Mouse (Mus musculus) lung, adult 2 months (tissue): ENCODE measurements around the gene Chchd1. TPM values are rescaled to one million over a fixed set of nuclear protein-coding genes. Genes with fewer than 3 reads are reported as not detected.
A peak's percentile ranks its signal among the peaks of the same experiment; 100 is the strongest.

ENCODE experiments used
- DNase-seq: peaks from one replicate; pipeline ENCODE4 v3.0.0; 2022
- H3K4me1 ChIP-seq: fragments of 200-500 bp; 2 replicates; pipeline ENCODE4 v1.6.1; 2011; ENCODE audit warnings: low read length; ENCODE audit not compliant: control insufficient read depth, insufficient read depth
- H3K4me3 ChIP-seq: fragments of 200-500 bp; replicated peaks from 2 replicates; pipeline ENCODE3; 2011; ENCODE audit warnings: low read depth, mild to moderate bottlenecking, control low read depth, low read length; ENCODE audit errors: extremely low read depth
- CTCF ChIP-seq: fragments of 200-500 bp; IDR thresholded peaks from 2 replicates; pipeline ENCODE4 v1.5.1; 2011; ENCODE audit warnings: mild to moderate bottlenecking, low read length, control low read depth; ENCODE audit not compliant: insufficient read depth
- POLR2A ChIP-seq: fragments of 200-500 bp; IDR thresholded peaks from 2 replicates; pipeline ENCODE4 v1.6.1; 2011; ENCODE audit warnings: low read depth, mild to moderate bottlenecking, control low read depth, low read length, borderline replicate concordance; ENCODE audit errors: extremely low read depth
- WGBS: fragments of 180-500 bp; shearing (Covaris S2); methylation state at CpG from one replicate; pipeline ENCODE4 v1.1.7; 2018; 5-methylcytosine and 5-hydroxymethylcytosine counted together
- polyA plus RNA-seq: library from polyadenylated mRNA; depleted of rRNA; stranded (reverse); fragments of >200 nt; gene quantifications from 2 replicates; pipeline ENCODE4 v1.2.3, GENCODE M21; 2012

The Chchd1 gene
- polyA plus RNA-seq, 1 experiment = 23.2 TPM

DNA sequence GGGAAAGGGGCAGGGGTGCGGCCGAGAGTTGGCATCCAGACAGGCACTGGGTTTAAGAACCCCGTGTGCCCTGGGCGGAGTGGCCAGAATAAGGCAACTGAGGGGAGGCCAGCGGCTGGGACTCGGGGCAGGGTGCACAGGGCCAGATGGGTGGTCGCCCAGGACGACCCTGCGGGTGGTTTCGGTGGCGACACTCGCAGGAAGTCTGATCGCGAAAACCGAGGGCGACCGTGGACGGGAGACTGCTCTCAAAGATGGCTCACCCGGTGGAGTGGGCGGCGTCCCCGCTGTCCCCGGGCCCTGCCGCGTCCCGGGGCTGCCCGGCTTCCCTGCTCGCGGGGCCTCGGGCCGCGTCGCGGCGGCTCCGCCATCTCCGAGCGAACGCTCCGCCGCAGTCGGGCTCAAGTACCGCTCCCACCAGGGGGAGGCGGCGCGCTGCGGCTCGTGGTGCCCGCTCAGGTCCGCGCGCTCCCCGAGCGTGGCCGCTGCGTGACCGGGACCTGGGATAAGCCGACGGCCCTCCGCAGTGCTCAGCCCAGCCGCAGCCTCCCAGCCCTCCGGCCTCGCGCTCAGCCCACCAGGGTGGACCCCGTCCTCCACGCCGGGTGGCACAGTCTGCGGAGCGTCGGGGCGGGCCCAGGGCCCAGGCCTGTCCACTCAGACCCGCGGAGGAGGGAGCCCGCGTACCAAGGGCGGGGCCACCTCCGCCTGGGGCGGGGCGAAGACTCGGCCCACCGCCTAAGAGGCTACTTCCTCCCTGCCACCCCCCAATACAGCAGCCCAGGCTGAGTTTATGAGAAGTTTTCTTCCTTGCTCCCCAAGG is 31.4 kb downstream of the Chchd1 start, which contains the start of gene Ndst2:
Ndst2 (minus strand) TSS at position 611 of the 823 bp plus-strand sequence.
- H3K4me3 ChIP-seq = peak within 1 kb of the TSS; percentile 93
- no peak for TF ChIP-seq CTCF
- peak; percentile 49; the same call in 1 of the 2 replicates for TF ChIP-seq POLR2A
- H3K4me1 ChIP-seq = peaks cover 8% of the 10 kb centered on the region
- DNase-seq = peak; percentile 92
- under 1% methylated on average over 81 of the region's 81 CpGs for WGBS

DNA sequence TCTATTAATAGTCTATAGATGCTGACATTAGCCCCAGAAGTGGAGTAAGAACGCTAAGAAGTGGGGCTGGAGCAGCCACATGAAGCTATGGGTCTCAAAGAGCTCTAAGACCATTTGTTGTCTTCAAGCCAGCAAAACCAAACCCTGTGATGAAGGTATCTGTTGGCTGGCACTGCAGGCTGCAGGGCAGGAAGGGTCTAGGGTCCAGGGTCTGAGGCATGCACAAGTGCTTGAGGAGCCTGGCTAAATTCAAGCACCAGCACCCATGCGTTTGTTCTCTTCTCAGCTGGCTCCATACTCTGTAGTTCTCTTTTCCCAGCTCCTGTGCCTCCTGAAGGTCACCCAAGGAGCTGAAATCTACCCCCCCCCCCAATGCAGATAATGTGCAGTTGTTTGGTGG is 32.2 kb downstream of the Chchd1 start:
- 45% methylated on average over 2 of the region's 2 CpGs for WGBS
- no peak for DNase-seq
- Histone ChIP-seq H3K4me1 (peaks cover 8% of the 10 kb centered on the region), H3K4me3 (no peak overlapping the region)
- TF ChIP-seq CTCF (no peak), POLR2A (no peak)

DNA sequence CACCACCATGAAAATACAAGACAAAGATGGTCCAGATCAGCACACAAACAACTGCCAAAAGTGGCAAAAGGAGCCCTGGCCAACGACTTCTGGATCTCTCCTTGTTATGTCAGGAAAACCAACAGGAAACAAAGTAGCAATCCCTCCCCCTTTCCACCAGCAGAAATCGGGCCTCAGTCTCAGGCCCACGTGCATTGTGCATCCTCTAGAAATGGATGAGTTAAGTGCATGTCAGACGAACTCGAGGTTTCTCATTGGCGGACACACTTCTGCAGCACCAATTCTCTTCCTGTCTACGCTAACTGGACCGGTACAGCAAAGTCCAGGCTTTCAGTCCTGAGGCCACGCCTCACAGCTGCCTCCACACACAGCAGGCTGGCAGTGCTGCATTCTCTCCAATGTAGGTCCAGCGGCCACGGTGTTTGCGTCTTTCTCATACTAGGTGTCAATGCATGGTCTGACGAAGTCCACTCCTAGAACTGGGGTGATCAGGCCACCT is 33.1 kb downstream of the Chchd1 start:
- TF ChIP-seq POLR2A (no peak), CTCF (no peak)
- Histone ChIP-seq H3K4me1 (peaks cover 8% of the 10 kb centered on the region), H3K4me3 (no peak overlapping the region)
- DNase-seq = no peak
- 67% methylated on average over 13 of the region's 13 CpGs for WGBS

DNA sequence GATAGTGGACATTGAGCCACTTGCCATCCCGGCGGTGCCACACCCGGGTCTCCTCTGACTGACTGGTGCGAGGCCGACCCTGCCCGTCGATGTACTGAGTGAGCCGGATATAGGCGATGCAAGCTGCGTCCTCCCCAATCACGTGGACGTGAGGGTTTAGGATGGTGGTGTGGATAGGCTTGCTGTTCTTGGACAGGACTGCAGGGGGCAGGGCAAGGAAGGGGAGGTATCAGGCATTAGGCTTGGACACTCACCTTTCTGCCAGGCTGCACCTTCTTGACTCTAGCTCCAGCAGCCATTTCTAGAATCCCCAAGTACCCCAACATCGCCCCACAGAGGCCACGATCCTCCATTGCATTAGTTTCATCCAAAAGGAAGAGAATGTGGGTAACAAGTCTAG is 34.5 kb downstream of the Chchd1 start:
- TF ChIP-seq CTCF = peak; percentile 77
- TF ChIP-seq POLR2A = no peak
- DNase-seq = peak; percentile 70
- WGBS = 35% methylated on average over 14 of the region's 14 CpGs
- Histone ChIP-seq H3K4me3 (no peak overlapping the region), H3K4me1 (peaks cover 8% of the 10 kb centered on the region)

DNA sequence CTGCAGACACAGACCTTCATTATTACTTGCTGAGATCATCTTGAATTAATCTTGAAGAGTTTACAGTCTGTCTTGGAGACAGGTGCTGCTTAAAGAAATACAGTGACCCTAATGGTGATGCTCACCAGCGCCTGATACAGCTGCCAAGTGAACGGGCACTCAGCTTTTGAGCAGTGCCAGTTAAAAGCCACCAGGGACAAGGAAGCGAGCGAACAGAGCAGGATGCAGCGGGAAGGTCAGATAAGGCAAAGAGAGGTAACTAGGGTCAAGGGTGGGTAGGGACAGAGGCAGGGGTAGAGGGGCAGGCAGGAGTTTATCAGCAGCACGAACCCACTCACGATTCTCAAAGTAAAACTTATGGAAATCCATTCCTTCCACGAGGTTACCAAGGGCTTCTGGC is 35.7 kb downstream of the Chchd1 start:
- Histone ChIP-seq H3K4me3 (no peak overlapping the region), H3K4me1 (peaks cover 2% of the 10 kb centered on the region; the same call in 1 of the 2 replicates)
- DNase-seq = no peak
- WGBS = 82% methylated on average over 8 of the region's 8 CpGs
- TF ChIP-seq CTCF = no peak
- TF ChIP-seq POLR2A = no peak

DNA sequence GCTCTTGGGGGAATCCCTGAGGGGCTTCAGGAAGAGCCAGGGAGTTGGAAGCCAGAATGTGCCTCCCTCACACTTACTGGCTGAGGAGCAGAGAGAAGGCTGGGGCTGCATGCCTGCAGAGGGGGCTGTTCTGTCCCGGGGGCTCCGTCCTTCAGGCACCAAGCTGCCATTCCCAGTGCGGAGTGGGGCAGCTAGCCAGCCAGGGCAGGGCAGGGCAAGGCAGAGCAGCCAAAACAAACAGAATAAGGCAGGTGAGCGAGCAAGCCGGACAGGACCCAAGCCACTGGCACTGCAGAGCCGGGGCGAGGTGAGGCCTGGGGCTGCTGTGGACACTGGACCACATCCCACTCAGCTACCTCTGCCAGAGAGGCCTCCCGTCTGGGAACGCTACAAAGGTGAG is 38.5 kb downstream of the Chchd1 start:
- Histone ChIP-seq H3K4me1 (no peaks in the 10 kb centered on the region), H3K4me3 (no peak overlapping the region)
- DNase-seq = peak; percentile 74
- 72% methylated on average over 9 of the region's 9 CpGs for WGBS
- no peak for TF ChIP-seq POLR2A
- no peak for TF ChIP-seq CTCF

DNA sequence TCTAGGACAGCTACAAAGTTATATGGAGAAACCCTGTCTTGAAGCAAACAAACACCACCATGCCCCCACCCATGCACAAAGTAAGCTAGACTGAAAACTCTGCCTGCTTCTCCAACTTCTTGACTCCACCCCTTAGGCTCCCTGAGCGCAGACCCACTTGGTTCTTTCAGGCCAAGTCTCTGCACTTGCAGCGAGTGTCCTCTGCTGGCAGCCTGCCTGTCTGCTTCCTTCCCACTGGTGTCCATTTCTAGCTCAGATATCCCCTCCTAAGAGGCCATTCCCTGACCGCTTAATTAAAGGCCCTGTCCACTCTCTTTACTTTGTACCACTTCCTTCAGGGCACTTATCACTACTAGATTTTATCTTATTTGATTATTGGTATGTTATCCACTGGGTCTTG is 40.8 kb downstream of the Chchd1 start:
- TF ChIP-seq CTCF = no peak; the same call in 1 of the 2 replicates
- TF ChIP-seq POLR2A = no peak
- DNase-seq = no peak
- 41% methylated on average over 3 of the region's 3 CpGs for WGBS
- H3K4me1 ChIP-seq = no peaks in the 10 kb centered on the region
- no peak overlapping the region for H3K4me3 ChIP-seq

DNA sequence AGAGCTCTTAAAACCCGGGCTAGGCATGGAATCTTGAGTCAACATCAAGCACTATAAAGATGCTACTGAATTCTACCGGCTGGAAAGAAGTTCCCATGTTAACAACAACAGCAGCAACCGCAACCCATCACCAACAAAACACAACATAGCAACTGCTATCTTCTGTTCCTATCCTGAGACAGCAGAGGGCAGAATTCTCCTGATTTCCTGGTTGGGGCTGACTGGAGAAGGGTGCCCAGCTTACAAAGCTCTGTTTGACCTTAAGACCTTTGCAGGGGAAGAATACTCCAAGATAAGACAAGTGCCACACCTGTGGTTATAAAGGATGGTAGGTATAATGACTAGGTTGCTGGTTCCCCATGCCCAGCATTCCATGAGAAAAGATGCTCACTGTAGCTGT is 44.1 kb downstream of the Chchd1 start:
- TF ChIP-seq CTCF (no peak), POLR2A (no peak)
- WGBS = 67% methylated on average over 3 of the region's 3 CpGs
- no peak for DNase-seq
- Histone ChIP-seq H3K4me3 (no peak overlapping the region), H3K4me1 (no peaks in the 10 kb centered on the region)

DNA sequence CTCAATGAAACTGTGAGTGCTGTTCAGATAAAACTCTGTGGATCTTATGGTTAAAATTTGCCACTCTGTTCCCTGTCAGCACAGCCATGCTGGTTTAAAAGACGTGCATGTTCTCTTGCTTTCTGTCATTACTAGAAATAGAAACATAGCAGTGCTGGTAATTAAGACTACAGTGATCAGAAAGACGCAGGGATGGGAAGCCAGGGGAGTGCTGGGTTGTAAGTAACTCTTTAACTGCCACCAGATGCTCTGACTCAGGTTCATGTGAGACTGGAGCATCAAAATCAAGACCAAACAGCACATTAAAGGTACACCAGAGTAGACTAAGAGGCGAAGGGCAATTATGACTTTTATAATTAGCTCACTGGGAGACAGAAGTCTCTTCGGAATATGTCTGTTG is 45.6 kb downstream of the Chchd1 start:
- 70% methylated on average over 4 of the region's 4 CpGs for WGBS
- TF ChIP-seq POLR2A = no peak
- no peak for TF ChIP-seq CTCF
- H3K4me3 ChIP-seq = no peak overlapping the region
- no peaks in the 10 kb centered on the region for H3K4me1 ChIP-seq
- no peak for DNase-seq
